Mouse (Mus musculus): ENCODE data around the gene Arhgef39. TPM values are rescaled to one million over a fixed set of nuclear protein-coding genes. Genes with fewer than 3 reads are reported as not detected.

Arhgef39 gene
- polyA plus RNA-seq, 1 experiment from 2014 or later: 46.1 TPM

DNA sequence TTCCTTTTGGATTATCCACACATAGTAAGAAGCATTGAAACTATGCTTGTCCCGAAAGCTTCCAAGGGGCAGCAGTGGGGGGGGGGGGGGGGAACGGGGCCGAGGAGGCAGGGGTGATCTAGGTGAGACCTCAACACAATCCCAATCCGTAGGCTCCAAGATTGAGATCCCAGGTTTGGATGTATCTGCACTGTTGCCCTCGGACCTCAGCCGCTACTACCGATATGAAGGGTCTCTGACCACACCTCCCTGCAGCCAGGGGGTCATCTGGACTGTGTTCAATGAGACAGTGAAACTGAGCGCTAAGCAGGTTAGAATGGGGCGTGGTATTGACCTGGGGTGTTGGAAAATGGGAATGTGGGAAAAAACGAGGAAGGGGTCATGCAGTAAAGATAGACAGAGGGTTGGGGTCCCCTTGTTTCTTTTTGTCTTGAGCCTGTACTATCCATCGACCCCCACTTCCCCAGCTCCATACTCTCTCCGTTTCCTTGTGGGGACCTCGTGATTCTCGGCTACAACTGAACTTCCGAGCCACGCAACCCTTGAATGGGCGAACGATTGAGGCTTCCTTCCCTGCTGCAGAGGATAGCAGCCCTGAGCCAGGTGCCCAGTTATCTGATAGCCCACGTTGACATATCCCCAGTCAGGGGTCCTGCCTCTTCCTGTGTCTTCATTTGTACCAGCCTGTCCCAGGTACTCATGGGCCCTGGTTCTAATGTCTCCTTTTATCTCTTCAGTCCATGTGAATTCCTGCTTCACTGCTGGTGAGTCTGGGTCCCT is 12.4 kb upstream of the Arhgef39 start:
- Histone ChIP-seq H3K36me3 (ENCODE audit: control insufficient read depth, insufficient read depth, low read length) (no peaks in the 10 kb centered on the region), H3K4me1 (ENCODE audit: control insufficient read depth, insufficient read depth, low read length) (peaks cover 21% of the 10 kb centered on the region), H3K4me2 (ENCODE audit: low read depth, low read length) (no peak overlapping the region), H3K9ac (ENCODE audit: low read length) (no peak overlapping the region), H3K27ac (ENCODE audit: low read length) (no peak overlapping the region), H3K4me3 (replicated peaks; ENCODE audit: low read length) (no peak overlapping the region), H3K9me3 (replicated peaks; ENCODE audit: control insufficient read depth, low read length) (no peaks in the 10 kb centered on the region), H3K27me3 (ENCODE audit: control insufficient read depth, insufficient read depth, low read length) (no peaks in the 10 kb centered on the region)
- WGBS: 70% methylated on average over 19 of the region's 19 CpGs
- ATAC-seq (ENCODE audit: insufficient read depth, low FRiP score): no peak

DNA sequence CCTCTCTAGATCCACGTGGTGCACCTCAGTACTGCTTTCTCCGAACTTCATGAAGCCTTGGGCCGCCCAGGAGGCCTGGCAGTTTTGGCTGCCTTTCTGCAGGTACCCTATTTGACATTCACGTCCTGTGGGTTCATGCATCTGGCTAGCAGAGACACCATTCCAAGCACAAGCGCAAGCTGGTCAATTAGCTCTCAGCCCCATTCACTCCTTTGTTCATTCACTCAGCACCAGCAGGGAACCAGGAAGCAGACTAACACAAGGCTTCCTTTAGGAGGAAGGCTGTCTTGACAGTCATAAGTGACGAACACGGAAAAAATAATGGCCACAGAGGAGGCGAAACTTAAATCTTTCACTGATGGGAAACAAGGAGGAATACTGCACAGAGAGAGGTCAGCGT is 9.6 kb upstream of the Arhgef39 start:
- Histone ChIP-seq H3K9me3 (replicated peaks; ENCODE audit: control insufficient read depth, low read length) (no peaks in the 10 kb centered on the region), H3K27ac (ENCODE audit: low read length) (peak overlapping the region; percentile 36; the same call in 1 of the 2 replicates), H3K4me3 (replicated peaks; ENCODE audit: low read length) (peak overlapping the region; percentile 61), H3K9ac (ENCODE audit: low read length) (peak overlapping the region; percentile 73), H3K4me2 (ENCODE audit: low read depth, low read length) (peak overlapping the region; percentile 94), H3K4me1 (ENCODE audit: control insufficient read depth, insufficient read depth, low read length) (peaks cover 14% of the 10 kb centered on the region), H3K36me3 (ENCODE audit: control insufficient read depth, insufficient read depth, low read length) (no peaks in the 10 kb centered on the region), H3K27me3 (ENCODE audit: control insufficient read depth, insufficient read depth, low read length) (no peaks in the 10 kb centered on the region)
- 39% methylated on average over 9 of the region's 9 CpGs for WGBS
- no peak for ATAC-seq (ENCODE audit: insufficient read depth, low FRiP score)

DNA sequence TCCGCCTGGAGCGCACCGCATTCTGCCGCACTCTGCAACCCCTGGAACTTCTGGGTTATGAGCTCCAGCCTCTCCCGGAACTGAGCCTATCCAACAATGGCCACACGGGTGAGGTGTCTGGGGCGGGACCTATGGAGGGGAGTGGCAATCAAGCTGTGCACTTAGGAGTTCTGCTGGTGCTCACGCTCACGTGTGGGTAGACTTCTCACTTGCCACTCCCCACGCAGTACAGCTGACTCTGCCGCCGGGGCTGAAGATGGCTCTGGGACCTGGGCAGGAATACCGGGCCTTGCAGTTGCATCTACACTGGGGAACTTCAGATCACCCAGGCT is 9.1 kb upstream of the Arhgef39 start:
- Histone ChIP-seq H3K9ac (ENCODE audit: low read length) (peak overlapping the region; percentile 73), H3K4me2 (ENCODE audit: low read depth, low read length) (peak overlapping the region; percentile 94), H3K36me3 (ENCODE audit: control insufficient read depth, insufficient read depth, low read length) (no peaks in the 10 kb centered on the region), H3K4me1 (ENCODE audit: control insufficient read depth, insufficient read depth, low read length) (peaks cover 14% of the 10 kb centered on the region), H3K27me3 (ENCODE audit: control insufficient read depth, insufficient read depth, low read length) (no peaks in the 10 kb centered on the region), H3K27ac (ENCODE audit: low read length) (peak overlapping the region; percentile 49; the same call in 1 of the 2 replicates), H3K9me3 (replicated peaks; ENCODE audit: control insufficient read depth, low read length) (no peaks in the 10 kb centered on the region), H3K4me3 (replicated peaks; ENCODE audit: low read length) (peak overlapping the region; percentile 61)
- ATAC-seq (ENCODE audit: insufficient read depth, low FRiP score): peak; percentile 85
- 3% methylated on average over 13 of the region's 13 CpGs for WGBS

DNA sequence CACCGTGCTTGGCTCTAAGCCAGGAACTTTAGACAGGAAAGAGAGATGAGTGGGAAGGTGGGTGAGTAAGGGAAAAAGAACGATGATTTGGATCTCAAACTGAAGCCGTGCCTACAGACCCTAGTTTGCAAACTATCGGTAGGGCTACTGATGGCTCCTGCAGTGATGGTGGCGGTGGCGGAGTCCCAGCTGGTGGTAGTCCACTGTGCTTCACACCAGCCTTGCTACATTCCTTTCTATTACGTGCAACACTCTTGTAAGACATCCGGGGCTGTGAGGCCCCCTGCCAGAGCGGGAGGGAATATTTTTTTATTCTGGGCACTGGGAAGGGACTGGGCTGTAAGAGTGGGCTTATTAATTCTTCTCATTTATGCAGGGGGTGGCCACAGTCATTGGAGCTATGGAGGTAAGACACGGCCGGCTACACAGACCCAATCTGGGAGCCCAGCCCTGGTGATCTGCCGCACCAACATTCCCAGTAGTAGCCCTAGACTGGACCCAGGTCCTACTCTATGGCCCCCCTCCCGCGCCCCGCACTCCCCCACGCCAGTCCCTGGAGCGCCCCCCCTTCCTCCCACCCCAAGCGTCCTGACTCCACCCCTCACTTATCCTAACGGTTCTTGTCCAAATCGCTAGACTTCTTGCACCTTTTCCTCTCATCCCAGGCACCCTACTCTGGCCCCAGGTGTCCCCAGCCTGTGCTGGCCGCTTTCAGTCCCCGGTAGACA is 8.6 kb upstream of the Arhgef39 start:
- ATAC-seq (ENCODE audit: insufficient read depth, low FRiP score): peak; percentile 39; the same call in 1 of the 2 replicates
- H3K27me3 ChIP-seq (ENCODE audit: control insufficient read depth, insufficient read depth, low read length): no peaks in the 10 kb centered on the region
- H3K4me1 ChIP-seq (ENCODE audit: control insufficient read depth, insufficient read depth, low read length): peaks cover 14% of the 10 kb centered on the region
- peak overlapping the region; percentile 73 for H3K9ac ChIP-seq (ENCODE audit: low read length)
- no peaks in the 10 kb centered on the region for H3K9me3 ChIP-seq (replicated peaks; ENCODE audit: control insufficient read depth, low read length)
- 0 out of 2 replicates have a peak overlapping the region, but pooled peaks have one; percentile 49 for H3K27ac ChIP-seq (ENCODE audit: low read length)
- peak overlapping the region; percentile 61 for H3K4me3 ChIP-seq (replicated peaks; ENCODE audit: low read length)
- H3K36me3 ChIP-seq (ENCODE audit: control insufficient read depth, insufficient read depth, low read length): no peaks in the 10 kb centered on the region
- H3K4me2 ChIP-seq (ENCODE audit: low read depth, low read length): peak overlapping the region; percentile 94
- 3% methylated on average over 22 of the region's 22 CpGs for WGBS

DNA sequence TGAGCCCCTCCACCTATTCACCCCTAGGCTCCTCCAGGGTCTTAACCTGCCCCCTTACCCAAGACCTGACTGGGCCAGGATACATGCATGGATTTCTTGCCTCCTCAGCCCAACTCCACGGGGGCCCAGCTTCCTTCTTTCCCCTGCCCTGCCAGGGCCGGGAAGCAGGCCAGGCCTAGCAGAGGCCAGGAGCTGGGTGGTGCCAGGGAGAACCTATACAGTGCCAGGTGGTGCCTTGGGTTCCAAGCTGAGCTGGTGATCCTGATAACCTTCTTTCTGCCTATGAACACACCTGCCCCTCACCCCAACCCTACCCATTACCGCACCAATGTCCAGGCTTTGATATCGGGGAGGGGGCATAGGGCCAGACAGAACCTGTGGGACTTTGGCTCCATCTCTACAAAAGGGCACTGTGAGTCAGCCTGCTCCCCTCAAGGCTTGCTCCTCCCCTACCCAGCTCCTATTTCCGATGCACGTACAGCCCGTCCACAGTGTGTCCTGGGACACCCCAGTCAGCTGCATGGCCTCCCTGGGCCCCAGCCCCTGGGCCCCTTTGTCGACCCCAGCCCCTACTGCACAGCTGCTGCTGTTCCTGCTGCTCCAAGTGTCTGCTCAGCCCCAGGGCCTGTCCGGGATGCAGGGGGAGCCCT is 7.2 kb upstream of the Arhgef39 start, which contains the start of gene Car9:
Gene Car9, plus strand, starts transcription at position 431 of the 650 bp plus-strand sequence.
- H3K27ac ChIP-seq (ENCODE audit: low read length): no peak within 1 kb of the TSS
- 0 out of 2 replicates have a peak, but pooled peaks have one; percentile 14 for ATAC-seq (ENCODE audit: insufficient read depth, low FRiP score)
- H3K9me3 ChIP-seq (replicated peaks; ENCODE audit: control insufficient read depth, low read length): no peaks in the 10 kb centered on the region
- no peaks in the 10 kb centered on the region for H3K36me3 ChIP-seq (ENCODE audit: control insufficient read depth, insufficient read depth, low read length)
- peak within 1 kb of the TSS; percentile 73 for H3K9ac ChIP-seq (ENCODE audit: low read length)
- 58% methylated on average over 9 of the region's 9 CpGs for WGBS
- peak within 1 kb of the TSS; percentile 94 for H3K4me2 ChIP-seq (ENCODE audit: low read depth, low read length)
- H3K27me3 ChIP-seq (ENCODE audit: control insufficient read depth, insufficient read depth, low read length): no peaks in the 10 kb centered on the region
- H3K4me1 ChIP-seq (ENCODE audit: control insufficient read depth, insufficient read depth, low read length): peaks cover 14% of the 10 kb centered on the region
- H3K4me3 ChIP-seq (replicated peaks; ENCODE audit: low read length): peak within 1 kb of the TSS; percentile 61

DNA sequence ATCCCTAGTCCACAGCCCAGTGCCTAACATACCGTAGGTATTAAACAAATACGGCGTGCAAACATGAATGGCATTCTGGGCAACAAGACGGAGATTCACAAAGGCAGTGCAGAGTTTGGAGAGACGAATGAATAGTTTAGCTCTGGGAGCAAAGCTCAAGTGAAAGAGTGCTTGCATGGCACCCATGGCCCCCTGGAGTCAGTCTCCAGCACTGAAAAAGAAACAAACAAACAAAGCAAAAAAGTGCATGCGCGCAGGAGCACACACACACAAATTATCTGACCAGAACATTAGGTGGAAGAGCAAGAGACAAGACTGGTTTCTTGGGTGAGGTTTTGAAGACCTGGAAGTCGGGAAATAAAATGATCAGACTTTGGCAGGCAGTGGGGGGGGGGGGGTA is 6.6 kb upstream of the Arhgef39 start:
- no peak for ATAC-seq (ENCODE audit: insufficient read depth, low FRiP score)
- 67% methylated on average over 8 of the region's 8 CpGs for WGBS
- no peaks in the 10 kb centered on the region for H3K27me3 ChIP-seq (ENCODE audit: control insufficient read depth, insufficient read depth, low read length)
- H3K27ac ChIP-seq (ENCODE audit: low read length): no peak overlapping the region
- H3K4me1 ChIP-seq (ENCODE audit: control insufficient read depth, insufficient read depth, low read length): peaks cover 14% of the 10 kb centered on the region
- no peak overlapping the region for H3K4me3 ChIP-seq (replicated peaks; ENCODE audit: low read length)
- no peaks in the 10 kb centered on the region for H3K36me3 ChIP-seq (ENCODE audit: control insufficient read depth, insufficient read depth, low read length)
- no peak overlapping the region for H3K9ac ChIP-seq (ENCODE audit: low read length)
- H3K9me3 ChIP-seq (replicated peaks; ENCODE audit: control insufficient read depth, low read length): no peaks in the 10 kb centered on the region
- H3K4me2 ChIP-seq (ENCODE audit: low read depth, low read length): no peak overlapping the region

DNA sequence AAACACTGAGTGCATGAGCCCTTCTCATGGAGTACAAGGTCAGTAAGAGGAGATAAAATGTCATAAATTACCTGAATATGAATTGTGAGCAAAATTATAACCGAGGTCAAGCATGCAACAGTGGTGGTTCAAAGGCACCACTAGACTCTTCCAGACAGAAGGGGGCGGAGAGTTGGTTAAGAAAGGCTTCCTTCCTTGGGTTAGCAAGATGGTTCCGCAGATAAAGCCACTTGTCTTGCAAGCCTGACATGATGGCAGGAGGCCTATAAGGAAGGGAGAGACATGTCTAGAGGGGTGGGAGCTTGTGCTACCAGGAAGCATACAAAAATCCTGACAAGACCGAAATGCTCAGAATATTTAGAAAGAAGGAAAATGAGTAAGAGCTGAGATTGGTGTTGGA is 4.8 kb upstream of the Arhgef39 start:
- peaks cover 19% of the 10 kb centered on the region for H3K4me1 ChIP-seq (ENCODE audit: control insufficient read depth, insufficient read depth, low read length)
- H3K27me3 ChIP-seq (ENCODE audit: control insufficient read depth, insufficient read depth, low read length): no peaks in the 10 kb centered on the region
- H3K36me3 ChIP-seq (ENCODE audit: control insufficient read depth, insufficient read depth, low read length): no peaks in the 10 kb centered on the region
- no peak for ATAC-seq (ENCODE audit: insufficient read depth, low FRiP score)
- H3K4me2 ChIP-seq (ENCODE audit: low read depth, low read length): no peak overlapping the region
- no peak overlapping the region for H3K4me3 ChIP-seq (replicated peaks; ENCODE audit: low read length)
- H3K9me3 ChIP-seq (replicated peaks; ENCODE audit: control insufficient read depth, low read length): no peaks in the 10 kb centered on the region
- no peak overlapping the region for H3K27ac ChIP-seq (ENCODE audit: low read length)
- no peak overlapping the region for H3K9ac ChIP-seq (ENCODE audit: low read length)
- 79% methylated on average over 4 of the region's 4 CpGs for WGBS

DNA sequence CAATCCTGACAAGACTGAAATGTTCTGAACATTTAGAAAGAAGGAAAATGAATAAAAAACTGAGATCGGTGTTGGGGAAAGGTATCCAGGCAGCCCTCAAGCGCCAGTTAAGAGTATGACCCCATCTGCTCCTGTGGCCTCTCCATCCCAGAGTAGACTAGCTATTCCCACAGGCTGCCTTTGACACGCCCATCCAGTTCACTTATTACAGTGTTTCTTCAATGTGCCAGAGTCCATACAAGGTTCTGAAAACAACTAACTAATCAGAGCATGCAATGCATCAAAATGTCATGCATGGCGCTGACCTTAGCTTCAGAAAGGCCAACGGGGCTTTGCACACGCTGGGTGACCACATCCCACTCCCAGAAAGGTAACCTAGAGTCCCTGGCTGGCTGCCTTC is 4.0 kb upstream of the Arhgef39 start:
- H3K27me3 ChIP-seq (ENCODE audit: control insufficient read depth, insufficient read depth, low read length): no peaks in the 10 kb centered on the region
- H3K9ac ChIP-seq (ENCODE audit: low read length): no peak overlapping the region
- H3K4me1 ChIP-seq (ENCODE audit: control insufficient read depth, insufficient read depth, low read length): peaks cover 13% of the 10 kb centered on the region
- no peak overlapping the region for H3K4me2 ChIP-seq (ENCODE audit: low read depth, low read length)
- no peaks in the 10 kb centered on the region for H3K9me3 ChIP-seq (replicated peaks; ENCODE audit: control insufficient read depth, low read length)
- WGBS: 79% methylated on average over 6 of the region's 6 CpGs
- H3K4me3 ChIP-seq (replicated peaks; ENCODE audit: low read length): no peak overlapping the region
- ATAC-seq (ENCODE audit: insufficient read depth, low FRiP score): no peak
- H3K36me3 ChIP-seq (ENCODE audit: control insufficient read depth, insufficient read depth, low read length): no peaks in the 10 kb centered on the region
- no peak overlapping the region for H3K27ac ChIP-seq (ENCODE audit: low read length)

DNA sequence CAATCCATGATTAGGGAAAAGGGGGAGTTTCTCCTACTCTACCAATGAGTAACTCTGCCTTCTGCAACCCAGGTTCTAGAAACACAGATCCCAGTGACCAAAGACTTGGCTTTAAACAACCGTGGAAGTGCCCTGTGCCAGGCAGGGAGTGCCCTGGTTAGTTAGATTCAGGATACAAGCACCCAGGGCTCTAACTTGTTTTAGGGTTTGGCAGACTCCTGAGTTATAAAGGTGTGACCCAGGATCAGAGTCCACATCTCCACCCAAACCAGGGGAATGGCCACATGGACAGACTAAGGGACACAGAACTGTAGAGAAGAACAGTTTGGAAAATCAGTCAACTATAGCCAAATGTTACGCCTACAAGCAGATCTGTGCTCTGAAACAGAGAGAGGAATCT is 3.5 kb upstream of the Arhgef39 start:
- 64% methylated on average over 2 of the region's 2 CpGs for WGBS
- Histone ChIP-seq H3K4me2 (ENCODE audit: low read depth, low read length) (no peak overlapping the region), H3K36me3 (ENCODE audit: control insufficient read depth, insufficient read depth, low read length) (no peaks in the 10 kb centered on the region), H3K4me3 (replicated peaks; ENCODE audit: low read length) (no peak overlapping the region), H3K27ac (ENCODE audit: low read length) (no peak overlapping the region), H3K9ac (ENCODE audit: low read length) (no peak overlapping the region), H3K27me3 (ENCODE audit: control insufficient read depth, insufficient read depth, low read length) (no peaks in the 10 kb centered on the region), H3K4me1 (ENCODE audit: control insufficient read depth, insufficient read depth, low read length) (peaks cover 13% of the 10 kb centered on the region; the same call in 1 of the 2 replicates), H3K9me3 (replicated peaks; ENCODE audit: control insufficient read depth, low read length) (no peaks in the 10 kb centered on the region)
- no peak for ATAC-seq (ENCODE audit: insufficient read depth, low FRiP score)

Data from stomach, embryonic 16.5 days (tissue).